Mouse (Mus musculus) common myeloid progenitor, adult 5-6 weeks (primary cell): ENCODE data around the gene Dusp12. TPM values are rescaled to one million over a fixed set of nuclear protein-coding genes. Genes with fewer than 3 reads are reported as not detected.

Experiments
- ATAC-seq: replicated peaks from 2 replicates; pipeline ENCODE4 v1.8.0; 2016; ENCODE audit warnings: low read depth, mild to moderate bottlenecking, moderate TSS enrichment, inconsistent platforms; ENCODE audit not compliant: poor library complexity, severe bottlenecking
- total RNA-seq: library from RNA; stranded (forward); fragments of 200-1000, 187-1606 nt; gene quantifications from 2 replicates; pipeline ENCODE4 v1.2.3, GENCODE M21; 2017

Dusp12 gene
- total RNA-seq, result 10.3 and 11.9 TPM in 2 replicates

- ATAC-seq, result peak; percentile 99
These were observed at the start of gene Dusp12, which contains the start of gene Gm26620 for GRCm38 (mm10) chr1:170884978-170885561. Gene Dusp12 (minus strand): TSS chr1:170885540. Gene Gm26620 (plus strand): TSS chr1:170885065.

- ATAC-seq, result peak; percentile 81
These were observed 49.0 kb upstream of the Dusp12 start for GRCm38 (mm10) chr1:170934383-170934782.

GRCm38 (mm10) chr1:170933940-170934339 is 48.6 kb upstream of the Dusp12 start:
- peak; percentile 26; the same call in 1 of the 2 replicates for ATAC-seq

GRCm38 (mm10) chr1:170933386-170933920 is 48.1 kb upstream of the Dusp12 start:
- no peak for ATAC-seq

- ATAC-seq, result no peak
These were observed 46.7 kb upstream of the Dusp12 start for GRCm38 (mm10) chr1:170932043-170932442.

GRCm38 (mm10) chr1:170929245-170929644 is 43.9 kb upstream of the Dusp12 start:
- ATAC-seq, result no peak

GRCm38 (mm10) chr1:170928467-170928866 is 43.1 kb upstream of the Dusp12 start:
- no peak for ATAC-seq

- no peak for ATAC-seq
These were observed 42.0 kb upstream of the Dusp12 start, which contains the start of gene Fcrla for GRCm38 (mm10) chr1:170927378-170927777. Gene Fcrla (minus strand): TSS chr1:170927583.

- ATAC-seq, result no peak
These were observed 41.6 kb upstream of the Dusp12 start for GRCm38 (mm10) chr1:170926941-170927340.

GRCm38 (mm10) chr1:170924485-170924884 is 39.1 kb upstream of the Dusp12 start:
- peak; percentile 98 for ATAC-seq

- ATAC-seq, result no peak
These were observed 34.0 kb upstream of the Dusp12 start for GRCm38 (mm10) chr1:170919308-170919707.

GRCm38 (mm10) chr1:170915657-170916056 is 30.3 kb upstream of the Dusp12 start:
- ATAC-seq, result no peak

GRCm38 (mm10) chr1:170912891-170913615 is 27.7 kb upstream of the Dusp12 start, which contains the start of gene Fcrlb:
Gene Fcrlb (minus strand): TSS chr1:170912941.
- ATAC-seq, result no peak

GRCm38 (mm10) chr1:170911907-170912660 is 26.7 kb upstream of the Dusp12 start:
- peak; percentile 31 for ATAC-seq

- peak; percentile 38 for ATAC-seq
These were observed 23.0 kb upstream of the Dusp12 start for GRCm38 (mm10) chr1:170908341-170908740.

GRCm38 (mm10) chr1:170907456-170908191 is 22.3 kb upstream of the Dusp12 start:
- peak; percentile 56 for ATAC-seq

- ATAC-seq, result no peak
These were observed 21.7 kb upstream of the Dusp12 start for GRCm38 (mm10) chr1:170907111-170907455.

GRCm38 (mm10) chr1:170903485-170903884 is 18.1 kb upstream of the Dusp12 start:
- no peak for ATAC-seq

GRCm38 (mm10) chr1:170901536-170902238 is 16.3 kb upstream of the Dusp12 start:
- peak; percentile 83 for ATAC-seq
